In genomic region chr2:157723883-157724573, GRCm38 (mm10) we compare ENCODE assay signal across 10 mouse cellular contexts. TPM values are rescaled to one million over a fixed set of nuclear protein-coding genes. Genes with fewer than 3 reads are reported as not detected.
DNase-seq lines count a peak whose midpoint lies in the region; ATAC-seq lines count a peak whose summit lies in the region.
"Had no signal": no experiment of that assay in that cellular context is flagged by ENCODE, and none has a peak within 500 bp of the region (broad histone marks: within the 10 kb centered on the region; RNA-seq: fewer than 3 reads in every experiment).

No protein-coding gene starts in this region.

- H3K36me3 ChIP-seq in heart, embryonic 11.5 days (ENCODE audit: control insufficient read depth, insufficient read depth, low read length) = no peaks in the 10 kb centered on the region
- no peaks in the 10 kb centered on the region for H3K36me3 ChIP-seq in embryonic facial prominence, embryonic 12.5 days
- no peaks in the 10 kb centered on the region for H3K36me3 ChIP-seq in hindbrain, embryonic 16.5 days (ENCODE audit: control insufficient read depth, insufficient read depth, low read length)
- no peaks in the 10 kb centered on the region for H3K36me3 ChIP-seq in midbrain, embryonic 16.5 days (ENCODE audit: control insufficient read depth, insufficient read depth, low read length)

- H3K27me3 ChIP-seq in heart, embryonic 11.5 days (ENCODE audit: control insufficient read depth, insufficient read depth, low read length) = no peaks in the 10 kb centered on the region
- no peaks in the 10 kb centered on the region for H3K27me3 ChIP-seq in embryonic facial prominence, embryonic 12.5 days
- no peaks in the 10 kb centered on the region for H3K27me3 ChIP-seq in hindbrain, embryonic 16.5 days (replicated peaks; ENCODE audit: control insufficient read depth, insufficient read depth, low read length)
- no peaks in the 10 kb centered on the region for H3K27me3 ChIP-seq in midbrain, embryonic 16.5 days (ENCODE audit: control insufficient read depth, insufficient read depth, low read depth, low read length)

- WGBS in heart, embryonic 11.5 days (ENCODE audit: insufficient replicate concordance) = 66% methylated on average over 8 of the region's 8 CpGs
- 33% methylated on average over 7 of the region's 8 CpGs for WGBS in embryonic facial prominence, embryonic 12.5 days
- WGBS in hindbrain, embryonic 16.5 days = 19% methylated on average over 8 of the region's 8 CpGs
- 38% methylated on average over 8 of the region's 8 CpGs for WGBS in midbrain, embryonic 16.5 days

- H3K9ac ChIP-seq in heart, embryonic 11.5 days (ENCODE audit: low read depth, low read length) = 0 out of 2 replicates have a peak overlapping the region, but pooled peaks have one; percentile 5
- H3K9ac ChIP-seq in embryonic facial prominence, embryonic 12.5 days = no peak overlapping the region
- H3K9ac ChIP-seq in hindbrain, embryonic 16.5 days (ENCODE audit: low read depth, low read length) = 0 out of 2 replicates have a peak overlapping the region, but pooled peaks have one; percentile 26
- peak overlapping the region; percentile 7; the same call in 1 of the 2 replicates for H3K9ac ChIP-seq in midbrain, embryonic 16.5 days (ENCODE audit: low read depth, low read length)

- no peak overlapping the region for H3K27ac ChIP-seq in heart, embryonic 11.5 days (ENCODE audit: low read depth, low read length)
- H3K27ac ChIP-seq in embryonic facial prominence, embryonic 12.5 days = peak overlapping the region; percentile 71
- peak overlapping the region; percentile 7 for H3K27ac ChIP-seq in hindbrain, embryonic 16.5 days (ENCODE audit: low read depth, low read length)
- H3K27ac ChIP-seq in midbrain, embryonic 16.5 days (ENCODE audit: low read length) = peak overlapping the region; percentile 73

- no peak for DNase-seq in heart, adult 9 months (ENCODE audit: low spot score in 2 of 2)
- DNase-seq in right cerebral cortex, postnatal 4 days = no peak
- DNase-seq in heart, postnatal 10 days = no peak
- no peak for DNase-seq in adrenal gland, postnatal 25 days
- DNase-seq: cerebellum, postnatal 14 days had no signal

- no peaks in the 10 kb centered on the region for H3K4me1 ChIP-seq in heart, embryonic 11.5 days (ENCODE audit: control insufficient read depth, insufficient read depth, low read length)
- peaks cover 19% of the 10 kb centered on the region for H3K4me1 ChIP-seq in embryonic facial prominence, embryonic 12.5 days
- peaks cover 10% of the 10 kb centered on the region for H3K4me1 ChIP-seq in hindbrain, embryonic 16.5 days (ENCODE audit: control insufficient read depth, insufficient read depth, low read depth, low read length)
- H3K4me1 ChIP-seq in midbrain, embryonic 16.5 days (ENCODE audit: control insufficient read depth, insufficient read depth, low read length) = peaks cover 10% of the 10 kb centered on the region; the same call in 1 of the 2 replicates

- no peaks in the 10 kb centered on the region for H3K9me3 ChIP-seq in heart, embryonic 11.5 days (replicated peaks; ENCODE audit: control insufficient read depth, low read length)
- no peaks in the 10 kb centered on the region for H3K9me3 ChIP-seq in embryonic facial prominence, embryonic 12.5 days
- H3K9me3 ChIP-seq in hindbrain, embryonic 16.5 days (ENCODE audit: control insufficient read depth, low read length) = no peaks in the 10 kb centered on the region
- no peaks in the 10 kb centered on the region for H3K9me3 ChIP-seq in midbrain, embryonic 16.5 days (replicated peaks; ENCODE audit: control insufficient read depth, low read length, poor library complexity, severe bottlenecking)

- ATAC-seq in heart, embryonic 11.5 days (replicated peaks; ENCODE audit: insufficient number of reproducible peaks, low FRiP score, low TSS enrichment) = no peak
- ATAC-seq in embryonic facial prominence, embryonic 12.5 days (ENCODE audit: insufficient number of reproducible peaks, insufficient read depth, low FRiP score, low TSS enrichment) = peak; percentile 81
- peak; percentile 82 for ATAC-seq in hindbrain, embryonic 16.5 days
- ATAC-seq in midbrain, embryonic 16.5 days = peak; percentile 75
- ATAC-seq: CD4-positive, CD25-positive, alpha-beta regulatory T cell, adult 4 months had no signal

- intact Hi-C loops in heart, postnatal 10 days (cut with DNase I) = no loop called here

- no peak overlapping the region for H3K4me2 ChIP-seq in heart, embryonic 11.5 days
- no peak overlapping the region for H3K4me2 ChIP-seq in embryonic facial prominence, embryonic 12.5 days (replicated peaks)
- no peak overlapping the region for H3K4me2 ChIP-seq in hindbrain, embryonic 16.5 days (ENCODE audit: low read length)
- H3K4me2 ChIP-seq in midbrain, embryonic 16.5 days (ENCODE audit: low read length) = no peak overlapping the region

- H3K4me3 ChIP-seq in heart, embryonic 11.5 days (ENCODE audit: low read depth, low read length) = no peak overlapping the region
- H3K4me3 ChIP-seq in embryonic facial prominence, embryonic 12.5 days = no peak overlapping the region
- no peak overlapping the region for H3K4me3 ChIP-seq in hindbrain, embryonic 16.5 days (ENCODE audit: low read length)
- no peak overlapping the region for H3K4me3 ChIP-seq in midbrain, embryonic 16.5 days (ENCODE audit: low read depth, low read length)

RNA-seq across cellular contexts. Expression of gene Ctnnbl1, which starts 13.2 kb away (rescaled TPM):
- polyA plus RNA-seq in heart, embryonic 11.5 days (2014; fragmentation: Nextera tagmentation; extraction: Ambion mirVana) = 36.3 and 40.1 TPM in 2 replicates
- polyA plus RNA-seq in embryonic facial prominence, embryonic 12.5 days (2016; fragmentation: Nextera tagmentation; extraction: Ambion mirVana) = 74.0 and 78.0 TPM in 2 replicates
- polyA plus RNA-seq in hindbrain, embryonic 16.5 days (2015; fragmentation: Nextera tagmentation; extraction: Ambion mirVana) = 53.0 and 58.8 TPM in 2 replicates
- polyA plus RNA-seq in midbrain, embryonic 16.5 days (2015; fragmentation: Nextera tagmentation; extraction: Ambion mirVana) = 62.7 and 63.6 TPM in 2 replicates
- 10 to 100 TPM; 14.0 to 14.7 TPM for total RNA-seq in heart, postnatal 10 days (2021)
- 17.2 and 20.8 TPM in 2 replicates for total RNA-seq in adrenal gland, postnatal 25 days (2021)
